Mouse (Mus musculus) fat pad, adult 2 months (tissue): ENCODE results near the gene Pfkp.

ENCODE experiments used
- DNase-seq: peaks from one replicate; pipeline ENCODE4 v3.0.0-alpha.2; 2011; ENCODE audit warnings: low read depth, low spot score; ENCODE audit errors: extremely low read depth

Gene Pfkp

DNA sequence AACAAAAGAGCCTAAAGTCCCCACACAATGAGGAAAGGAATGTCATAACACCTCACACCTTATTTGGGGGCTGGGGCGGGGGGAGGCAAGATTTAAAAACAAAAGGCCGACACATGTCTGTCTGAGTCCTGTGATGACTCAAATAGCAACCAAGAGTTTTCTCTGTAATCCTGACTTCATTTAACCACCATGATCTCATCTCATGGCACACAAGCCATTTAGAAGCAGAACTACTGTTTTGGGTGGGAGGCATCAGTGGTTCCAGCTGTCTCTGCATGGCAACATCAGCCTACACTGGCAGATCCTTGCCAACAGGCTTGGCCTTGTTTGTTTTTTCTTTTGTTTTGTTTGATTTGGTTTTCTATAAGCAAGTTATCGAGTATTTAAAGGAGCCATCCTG, 29.9 kb downstream of the Pfkp start:
- no peak for DNase-seq

DNA sequence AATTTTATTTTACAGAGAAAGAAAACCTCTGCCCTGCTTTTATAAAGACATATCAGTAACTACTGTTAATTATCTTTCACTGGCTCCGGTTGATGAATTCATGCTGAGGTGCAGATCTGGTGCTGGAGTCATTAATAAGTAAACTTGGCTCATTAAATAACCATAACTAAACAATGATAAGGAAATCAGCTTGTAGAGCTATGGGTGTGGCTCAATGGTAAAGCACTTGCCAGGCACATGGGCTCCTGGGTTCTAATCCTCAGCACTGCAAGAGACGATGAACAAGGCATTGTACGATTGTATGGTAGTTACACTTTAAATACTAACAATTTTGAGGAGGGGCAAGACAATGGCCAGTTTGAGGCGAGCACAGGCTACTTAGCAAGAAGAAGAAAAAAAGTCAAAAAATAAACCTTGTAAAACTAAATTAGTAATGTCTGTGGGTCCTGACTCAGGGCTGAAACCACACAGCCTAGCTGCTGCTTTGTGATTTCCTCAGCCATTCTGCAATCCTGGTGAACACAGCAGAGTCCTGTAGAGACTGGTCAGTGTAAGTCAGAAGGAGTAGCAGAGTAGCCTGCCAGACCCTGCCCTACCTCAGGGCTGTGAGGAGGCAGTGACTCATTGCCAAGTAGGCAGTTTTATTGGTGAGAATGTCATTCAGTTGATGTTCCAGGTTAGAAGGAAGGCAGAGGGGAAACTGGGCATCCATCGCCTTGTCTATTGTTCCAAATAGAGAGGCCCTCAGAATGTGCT, 34.7 kb downstream of the Pfkp start:
- no peak for DNase-seq

DNA sequence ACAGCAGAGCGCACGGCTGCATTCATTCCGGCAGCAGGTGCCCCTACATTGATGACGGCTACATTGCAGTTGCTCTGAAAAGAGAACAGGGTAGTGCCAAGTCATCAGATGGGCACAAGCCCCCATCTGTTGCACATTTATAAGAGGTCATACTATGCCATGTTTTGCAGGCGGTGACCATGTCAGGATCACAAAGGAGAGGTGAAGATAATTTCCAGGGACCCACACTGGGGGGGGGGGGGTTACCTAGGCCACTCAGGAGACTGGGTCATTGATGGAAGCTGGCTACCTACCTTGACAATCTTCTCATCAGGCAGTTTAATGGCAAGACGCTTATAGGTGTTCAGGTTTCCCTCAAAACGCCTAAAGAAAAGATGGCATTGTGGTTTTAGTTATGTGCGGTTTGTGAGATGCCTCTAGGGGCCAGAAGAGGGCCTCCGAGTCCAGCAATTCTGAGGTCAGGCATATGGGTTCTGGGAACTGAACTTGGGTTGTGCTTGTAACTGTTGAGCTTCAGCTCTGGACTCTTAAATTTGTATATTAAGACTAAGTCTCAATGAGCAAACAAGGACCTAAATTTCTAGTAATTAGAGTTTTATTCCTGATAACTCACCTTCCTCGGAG, 45.7 kb downstream of the Pfkp start:
- DNase-seq: no peak

DNA sequence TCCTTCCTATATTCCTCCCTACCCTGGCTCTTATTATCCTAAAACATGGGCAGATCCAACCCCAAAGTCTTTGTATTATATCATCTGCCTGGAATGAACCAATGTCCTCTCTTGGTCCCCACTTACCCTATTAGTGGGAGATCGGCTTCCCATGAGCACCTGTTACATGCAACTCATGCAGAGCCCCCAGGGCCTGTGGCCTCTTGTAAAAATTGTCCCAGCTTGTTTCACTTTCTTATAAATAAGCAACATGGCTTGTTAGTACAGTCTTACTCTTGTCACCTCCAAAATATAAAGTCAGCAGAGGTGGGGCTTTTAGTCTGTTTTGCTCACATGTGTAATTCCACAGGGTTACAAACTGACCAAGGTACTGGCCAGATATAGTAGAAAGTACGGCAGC, 46.9 kb downstream of the Pfkp start:
- DNase-seq: no peak

DNA sequence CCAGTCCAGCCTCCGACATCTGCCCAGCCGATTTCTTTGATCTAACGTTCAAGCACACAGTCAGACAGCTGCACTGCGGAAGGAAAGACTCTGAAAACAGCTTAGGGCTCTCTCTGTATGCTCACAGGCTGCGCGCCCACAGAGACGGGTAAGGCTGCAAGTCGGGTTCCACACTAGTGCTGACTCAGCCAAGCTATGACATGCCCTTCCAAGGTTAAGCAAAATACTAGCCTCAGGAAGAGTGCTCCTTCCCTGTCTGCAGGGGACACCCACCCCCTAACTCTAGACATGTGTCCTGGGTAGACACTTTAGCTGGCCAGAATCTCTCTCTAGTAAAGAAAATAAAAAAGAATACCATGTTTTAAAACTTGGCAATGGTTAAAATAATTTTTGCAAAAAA, 48.0 kb downstream of the Pfkp start:
- no peak for DNase-seq

DNA sequence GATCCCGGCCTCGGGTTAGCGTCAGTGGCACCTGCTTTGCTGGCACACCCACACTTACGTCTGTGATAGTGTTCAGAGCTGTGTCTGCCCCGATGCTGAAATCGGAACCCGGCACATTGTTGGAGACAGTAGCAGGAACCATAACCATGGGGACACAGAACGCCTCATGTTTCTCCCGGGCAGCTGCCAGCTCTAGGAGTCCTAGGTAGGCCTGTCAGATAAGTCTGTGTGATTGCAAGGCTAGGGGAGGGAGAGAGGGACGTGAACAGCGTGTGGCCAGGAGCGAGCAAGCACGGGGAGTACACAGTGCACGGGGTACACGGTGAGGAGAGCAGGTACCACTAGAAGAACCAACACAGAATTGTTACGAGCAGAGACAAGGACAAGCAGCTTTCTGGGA, 50.8 kb downstream of the Pfkp start:
- DNase-seq: no peak

DNA sequence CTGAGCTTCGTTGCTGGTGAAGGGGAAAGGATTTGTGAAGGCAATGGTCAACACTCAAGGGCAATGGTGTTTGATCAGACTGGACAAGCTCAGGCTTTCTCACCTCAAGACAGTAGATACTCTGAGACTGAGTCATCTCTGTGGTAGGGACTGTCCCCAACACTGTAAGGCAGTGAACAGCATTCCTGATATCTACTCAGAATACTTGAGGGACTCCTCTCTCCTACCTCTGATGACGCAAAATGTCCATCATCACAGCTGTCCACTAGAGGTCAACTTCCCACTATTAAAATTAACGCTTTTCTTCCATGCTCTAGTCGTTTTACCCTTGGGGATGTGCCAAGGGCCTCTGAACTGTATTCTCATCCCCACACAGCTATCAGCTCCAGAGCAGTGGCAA, 53.2 kb downstream of the Pfkp start:
- DNase-seq: no peak

DNA sequence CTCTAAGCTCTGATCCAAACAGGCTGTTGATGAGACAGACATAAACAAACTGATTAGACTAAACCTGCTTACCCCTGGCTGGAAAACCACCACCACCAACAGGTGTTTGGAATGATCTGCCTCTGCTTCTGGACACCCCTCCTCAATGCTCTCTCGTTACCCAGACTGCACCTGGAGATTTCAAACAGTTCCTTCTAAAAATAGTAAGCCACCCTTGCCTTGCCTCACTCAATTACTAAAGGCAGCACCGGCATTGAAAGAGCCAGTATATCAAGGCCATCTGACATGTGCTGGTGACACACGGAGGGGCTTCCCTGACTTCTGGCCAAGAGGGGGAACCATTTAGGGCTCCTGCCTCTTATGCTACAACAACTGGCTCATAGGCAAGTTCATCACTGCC, 57.7 kb downstream of the Pfkp start:
- DNase-seq: no peak

DNA sequence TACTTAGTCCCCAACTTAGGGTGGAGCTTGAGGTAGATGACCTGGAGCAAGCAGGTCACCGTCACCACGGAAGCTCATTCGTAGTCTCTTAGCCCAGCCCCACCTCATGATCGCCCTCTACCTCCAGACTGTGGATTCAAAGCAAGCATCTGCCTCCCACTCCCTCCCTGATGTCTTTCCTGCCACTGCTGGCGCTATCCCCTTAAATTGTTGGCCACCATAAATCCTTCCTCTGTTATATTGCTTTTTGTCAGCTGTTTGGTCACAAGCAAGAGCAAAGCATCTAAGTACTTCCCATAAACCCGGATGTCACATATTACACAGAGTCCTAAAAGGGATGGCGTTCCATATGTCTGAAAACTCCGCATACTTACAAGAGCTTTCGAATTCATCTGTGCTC, 62.6 kb downstream of the Pfkp start:
- no peak for DNase-seq

DNA sequence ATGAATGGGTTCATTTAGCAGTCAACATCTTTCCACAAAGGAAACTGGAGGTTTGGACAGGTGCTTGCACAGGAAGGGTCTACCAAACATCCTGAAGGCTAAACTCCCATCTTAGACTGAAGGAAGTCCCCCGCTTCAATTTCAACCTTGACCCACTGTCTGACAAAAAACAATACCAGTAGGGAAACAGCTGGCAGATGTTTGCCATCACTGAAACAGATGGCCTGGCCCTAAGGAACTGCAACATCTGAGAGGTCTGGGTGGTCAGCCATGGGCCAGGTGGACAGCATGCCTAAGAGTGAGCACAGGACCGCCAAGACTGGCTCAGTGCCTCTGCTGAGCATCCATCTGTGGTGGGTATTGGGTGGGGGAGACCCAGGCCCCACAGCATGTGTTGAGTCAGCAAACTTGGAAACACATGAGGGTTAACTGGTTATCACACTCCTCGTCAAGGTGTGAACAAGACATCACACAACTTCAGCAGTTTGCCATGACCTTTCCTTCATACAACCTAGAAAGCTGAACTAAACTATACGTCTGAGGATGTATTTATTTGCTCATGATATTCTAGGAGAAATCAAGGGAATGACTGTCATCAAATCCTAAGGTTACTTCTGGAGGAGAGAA, 65.0 kb downstream of the Pfkp start:
- DNase-seq: no peak

DNA sequence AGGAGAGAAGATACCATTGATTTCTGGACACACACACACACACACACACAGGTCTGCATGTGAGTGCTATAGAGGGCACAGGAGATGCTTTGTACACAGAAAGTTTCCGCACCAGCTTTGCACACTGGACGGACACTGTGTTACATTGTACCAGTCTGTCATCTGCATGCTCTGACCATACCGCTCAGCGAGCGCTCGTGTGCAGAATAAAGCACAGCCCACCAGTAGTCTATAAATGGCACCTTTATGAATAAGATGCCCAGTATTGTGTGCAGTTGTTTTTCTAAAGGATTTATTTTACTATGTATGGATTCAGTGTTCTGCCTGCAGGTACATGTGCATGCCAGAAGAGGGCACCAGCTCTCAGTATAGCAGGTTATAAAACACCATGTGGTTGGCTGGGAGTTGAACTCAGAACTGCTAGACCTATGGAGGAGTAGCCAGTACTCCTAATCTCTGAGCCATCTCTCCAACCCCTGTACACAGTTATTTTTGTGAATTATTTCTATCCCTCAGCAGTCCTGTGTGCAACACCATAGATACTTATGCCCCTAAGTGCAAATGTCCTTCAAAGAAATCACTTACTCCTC, 72.6 kb downstream of the Pfkp start:
- DNase-seq: no peak

DNA sequence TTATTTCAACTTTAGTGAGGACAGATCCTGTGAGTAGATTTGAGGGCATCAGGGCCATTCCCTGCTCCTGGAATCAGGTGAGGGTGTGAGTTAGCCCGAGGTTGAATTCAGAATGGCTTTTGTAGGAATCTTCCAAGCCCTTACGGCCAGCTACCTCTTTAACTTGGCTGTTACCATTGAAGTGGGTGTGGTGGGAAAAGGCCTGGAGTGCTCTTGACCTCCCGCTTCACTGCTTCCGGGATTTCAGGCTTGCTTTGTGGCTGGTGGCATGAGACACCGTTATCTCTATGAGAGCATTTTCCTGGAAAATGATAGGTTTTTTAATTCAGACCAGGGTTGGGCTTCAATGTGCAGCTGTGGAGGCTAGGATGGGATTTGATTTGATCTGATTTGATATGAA, 83.0 kb downstream of the Pfkp start:
- DNase-seq: no peak

DNA sequence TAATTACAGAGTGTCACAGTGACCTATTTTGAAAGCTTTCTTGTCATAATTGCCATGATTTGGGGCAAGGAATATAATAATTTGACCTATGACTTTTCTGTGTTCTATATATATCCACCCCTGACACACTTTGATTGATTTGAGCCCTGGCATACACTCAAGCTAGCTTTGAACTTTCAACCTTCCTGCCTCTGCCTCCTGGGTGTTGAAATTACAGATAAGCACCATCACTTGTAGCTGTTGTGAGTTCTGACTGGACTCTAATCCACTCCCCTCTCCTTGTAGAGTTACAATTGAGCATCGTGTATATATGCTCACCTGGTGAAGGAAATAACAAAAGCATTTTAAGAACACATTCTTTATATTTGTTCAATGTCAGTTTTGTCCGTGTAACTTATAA, 86.2 kb downstream of the Pfkp start:
- DNase-seq: no peak

DNA sequence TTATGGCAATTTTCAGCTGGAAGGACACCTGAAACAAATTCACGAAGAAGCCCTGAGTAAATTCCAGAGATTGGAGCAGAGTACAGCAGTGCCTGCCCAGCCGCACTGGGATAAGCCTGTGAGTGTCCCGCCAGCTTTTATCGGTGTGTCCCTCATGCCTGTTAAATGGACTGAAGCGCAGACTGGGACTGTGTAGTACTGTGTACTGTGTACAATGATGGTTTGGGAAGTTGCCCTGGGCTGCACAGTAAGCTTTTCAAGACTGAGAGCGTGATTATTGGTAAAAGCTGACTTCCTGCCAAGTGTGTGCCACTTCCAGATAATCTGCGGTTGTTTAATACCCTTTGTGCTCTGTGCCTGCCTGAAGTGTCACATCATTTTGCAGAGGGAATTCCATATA, 90.8 kb downstream of the Pfkp start:
- DNase-seq: no peak

DNA sequence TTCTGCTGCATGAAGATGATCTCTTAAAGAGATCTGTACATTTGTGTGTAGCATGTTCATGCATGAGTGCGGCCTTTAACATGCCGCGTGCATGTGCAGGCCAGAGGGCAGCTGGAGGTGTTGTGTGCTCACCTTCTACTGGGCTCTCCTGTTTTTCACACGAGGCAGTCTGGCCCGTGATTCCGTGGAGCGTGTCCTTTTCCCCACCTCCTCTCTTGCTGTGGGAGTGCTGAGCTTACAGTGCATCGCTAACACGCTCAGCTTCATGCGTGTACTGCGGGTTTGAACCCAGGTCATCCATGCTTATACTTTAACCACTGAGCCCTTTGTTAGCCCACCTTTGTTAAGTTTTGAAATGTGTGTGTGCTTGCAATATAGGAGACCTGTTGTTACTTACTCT, 92.9 kb downstream of the Pfkp start:
- DNase-seq: no peak

DNA sequence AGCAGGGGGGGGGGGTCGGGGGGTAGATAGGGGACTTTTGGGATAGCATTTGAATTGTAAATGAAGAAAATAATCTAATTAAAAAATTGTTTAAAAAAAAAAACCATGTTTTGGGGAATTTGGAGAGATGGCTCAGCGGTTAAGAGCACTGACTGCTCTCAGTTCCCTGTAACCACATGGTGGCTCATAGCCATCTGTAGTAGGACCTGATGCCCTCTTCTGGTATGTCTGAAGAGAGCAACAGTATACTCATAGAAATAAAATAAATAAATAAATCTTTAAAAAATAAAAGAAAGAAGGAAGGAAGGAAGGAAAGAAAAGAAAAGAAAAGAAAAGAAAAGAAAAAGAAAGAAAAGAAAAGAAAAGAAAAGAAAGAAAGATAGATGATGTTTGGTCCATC, 94.9 kb downstream of the Pfkp start:
- DNase-seq: no peak

DNA sequence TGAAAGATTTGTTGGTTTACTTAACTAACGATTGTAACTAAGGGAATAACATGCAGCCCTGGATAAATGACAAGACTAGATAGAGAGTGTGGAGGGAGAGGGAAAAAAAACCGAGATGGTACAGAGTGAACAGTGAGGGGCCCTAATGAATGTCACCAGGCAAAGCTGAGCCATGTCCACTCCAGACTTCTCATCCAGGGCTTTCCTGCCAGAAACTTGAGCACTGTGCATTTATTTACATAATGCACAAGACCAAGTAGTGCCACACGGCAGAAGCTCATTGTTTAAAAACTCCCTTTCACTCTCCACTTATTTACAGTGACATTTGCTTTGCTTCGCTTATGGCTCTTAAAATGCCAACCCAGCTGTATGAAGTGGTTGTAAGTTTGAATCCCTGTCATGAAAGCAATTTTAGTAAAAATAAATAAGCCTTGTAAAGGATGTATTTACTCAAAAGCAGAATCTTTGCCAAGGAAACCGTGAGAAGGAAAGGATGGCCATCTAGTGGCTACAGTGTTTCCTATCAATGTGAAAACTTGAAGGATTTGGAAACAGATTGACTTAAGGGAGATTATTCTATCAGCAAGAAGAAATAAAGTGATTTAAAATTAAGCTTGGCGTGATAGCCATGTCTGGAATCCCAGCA, 113.2 kb downstream of the Pfkp start:
- DNase-seq: no peak

DNA sequence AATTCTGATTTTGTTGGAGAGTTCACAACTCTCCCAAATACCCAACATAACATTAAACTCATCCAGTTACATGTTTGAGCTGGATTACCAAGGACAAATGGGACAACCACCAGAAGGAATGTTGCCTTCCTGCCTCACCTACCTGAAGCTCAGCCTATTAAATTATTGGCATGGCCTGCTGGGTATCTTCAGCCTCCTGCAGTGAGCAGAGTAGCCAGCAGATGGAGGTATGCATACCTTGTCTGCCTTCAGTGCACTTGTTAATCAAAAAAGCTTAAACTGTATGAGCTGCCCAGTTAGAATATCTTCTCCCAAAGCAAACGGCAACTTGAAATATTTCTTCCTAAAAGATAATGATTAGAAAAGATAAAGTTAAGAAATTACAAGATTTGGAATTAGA, 115.9 kb downstream of the Pfkp start:
- DNase-seq: no peak
